Mouse (Mus musculus) embryo, embryonic 10.5 days (tissue): Measurements from ENCODE around the gene Gm11639.
A peak's percentile ranks its signal among the peaks of the same experiment; 100 is the strongest.
"Not testable (repeated sequence)": the region's sequence is repeated elsewhere in the genome, so short reads cannot be mapped to it uniquely, and the experiment has no call there.

Experiments
- DNase-seq: peaks from one replicate; pipeline ENCODE4 v3.0.0-alpha.2; 2015; ENCODE audit warnings: low spot score

The Gm11639 gene

DNA sequence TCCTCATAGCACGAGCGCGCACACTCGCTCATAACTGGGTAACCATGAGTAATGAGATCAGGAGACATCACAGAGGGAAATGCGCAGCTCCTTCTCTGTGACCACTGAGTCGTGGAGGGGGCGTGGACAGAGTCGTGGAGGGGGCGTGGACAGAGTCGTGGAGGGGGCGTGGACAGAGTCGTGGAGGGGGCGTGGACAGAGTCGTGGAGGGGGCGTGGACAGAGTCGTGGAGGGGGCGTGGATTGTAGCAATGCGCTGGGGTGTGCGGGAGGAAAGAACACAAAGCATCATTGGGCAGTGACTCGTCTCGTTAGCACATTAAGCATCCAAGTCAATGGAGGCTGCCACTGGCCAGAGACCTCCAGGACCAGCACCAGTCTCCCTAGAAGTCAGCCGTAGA is 426.9 kb downstream of the Gm11639 start:
- DNase-seq, result not testable (repeated sequence)

DNA sequence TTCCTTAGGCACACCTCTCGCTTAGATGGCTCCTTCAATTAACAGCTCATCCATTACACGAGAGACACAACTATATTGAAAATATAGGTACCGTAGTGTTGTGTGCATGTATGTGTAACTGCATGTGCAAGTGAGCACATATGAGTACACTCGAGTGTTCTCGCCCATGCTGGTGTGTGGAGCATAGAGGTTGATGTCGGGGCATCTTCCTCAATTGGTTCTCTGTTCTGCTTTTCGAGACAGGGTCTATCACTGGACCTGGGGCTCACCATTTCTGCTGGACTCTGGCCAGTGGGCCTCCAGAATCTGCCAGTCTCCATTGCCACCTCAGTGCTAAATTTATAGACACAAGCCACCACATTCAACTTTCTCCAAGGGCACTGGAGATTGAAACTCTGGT is 432.3 kb downstream of the Gm11639 start:
- DNase-seq, result no peak

DNA sequence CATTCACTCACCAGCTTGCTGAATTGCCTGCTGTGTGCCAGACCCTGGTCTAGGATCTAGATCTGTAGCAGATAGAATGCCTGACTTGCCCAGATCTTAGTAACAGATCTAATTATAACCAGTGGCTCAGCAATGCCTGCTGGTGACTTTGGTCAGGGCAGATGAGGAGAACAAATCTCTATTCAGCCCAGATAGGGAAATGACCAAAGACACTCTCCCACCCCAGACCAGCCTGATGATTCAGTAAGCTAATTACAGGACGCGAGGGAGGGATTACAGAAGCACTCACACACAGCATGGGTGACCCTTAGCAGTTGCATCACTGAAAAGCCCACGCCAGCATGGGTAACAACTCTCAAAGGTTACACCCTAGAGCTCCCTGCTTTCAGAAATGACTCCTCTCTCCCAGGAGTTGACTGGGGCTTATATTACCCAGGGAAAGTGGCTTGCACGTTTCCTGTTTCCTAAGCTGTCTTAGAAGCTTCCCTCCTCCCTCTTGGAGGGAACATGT is 435.1 kb downstream of the Gm11639 start:
- DNase-seq, result no peak

DNA sequence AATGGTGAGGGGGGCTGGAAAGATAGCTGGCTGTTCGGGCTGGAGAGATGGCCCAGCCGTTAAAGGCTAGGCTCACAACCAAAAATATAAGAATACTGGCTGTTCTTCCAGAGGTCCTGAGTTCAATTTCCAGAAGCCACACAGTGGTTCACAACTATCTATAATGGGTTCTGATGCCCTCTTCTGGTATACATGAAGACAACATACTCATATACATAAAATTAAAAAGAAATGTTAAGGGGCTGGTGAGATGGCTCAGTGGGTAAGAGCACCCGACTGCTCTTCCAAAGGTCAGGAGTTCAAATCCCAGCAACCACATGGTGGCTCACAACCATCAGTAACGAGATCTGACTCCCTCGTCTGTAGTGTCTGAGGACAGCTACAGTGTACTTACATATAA is 436.3 kb downstream of the Gm11639 start:
- DNase-seq, result not testable (repeated sequence)

DNA sequence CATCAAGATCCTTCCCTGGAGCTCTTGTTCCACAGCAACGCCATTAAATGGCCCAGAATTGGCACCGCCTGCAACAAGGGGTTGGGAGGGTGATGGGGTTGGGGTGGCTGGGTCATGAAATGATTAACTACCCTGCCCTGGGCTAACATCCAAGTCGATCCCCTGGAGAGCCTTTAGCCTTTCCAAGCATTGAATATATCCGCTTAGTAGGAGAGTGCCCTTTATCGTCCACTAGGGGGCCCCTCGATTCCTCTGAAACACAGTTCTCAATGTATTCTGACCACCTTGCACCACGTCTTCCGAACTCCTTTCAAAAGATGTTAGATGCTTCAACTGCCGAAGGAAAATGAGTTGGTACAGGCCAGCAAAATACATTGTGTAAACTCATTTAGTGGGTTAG is 438.5 kb downstream of the Gm11639 start:
- peak; percentile 91 for DNase-seq

DNA sequence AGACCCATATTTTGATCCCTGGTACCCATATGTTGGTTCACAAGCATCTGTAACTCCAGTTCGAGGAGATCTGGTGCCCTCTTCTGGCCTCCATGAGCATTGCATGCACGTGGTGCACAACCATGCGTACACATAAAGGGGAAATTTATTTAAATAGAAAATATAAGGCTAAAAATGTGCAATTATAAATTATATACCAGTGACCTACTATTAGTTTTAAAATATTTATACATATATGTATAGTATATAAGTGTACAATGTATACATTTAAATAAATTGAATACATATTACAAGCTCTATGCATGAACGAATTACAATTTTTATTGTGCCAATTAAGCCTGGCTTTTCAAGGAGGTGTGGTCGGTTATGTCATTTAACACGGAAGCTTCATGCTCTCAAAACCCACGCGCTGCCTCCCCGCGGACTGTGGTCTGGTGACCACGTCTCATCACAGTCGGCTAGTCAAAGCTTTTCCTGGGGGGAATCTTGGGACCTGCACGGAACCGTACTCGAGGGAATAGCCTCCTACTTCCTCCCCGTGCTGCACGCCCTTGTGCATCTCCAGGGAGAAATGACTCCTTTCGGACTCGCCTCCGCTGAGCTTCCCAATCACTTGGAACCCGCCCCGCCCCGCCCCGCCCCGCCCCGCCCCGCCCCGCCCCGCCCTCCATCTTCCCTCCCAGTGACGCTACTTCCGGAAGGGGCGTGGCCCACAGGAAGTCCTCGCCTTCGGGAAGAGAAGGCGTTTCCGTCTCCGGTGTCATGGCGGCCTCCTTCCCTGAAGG is 440.4 kb downstream of the Gm11639 start, which contains the start of gene Mettl2:
Gene Mettl2 (plus strand): TSS at position 691 of the 785 bp plus-strand sequence.
- DNase-seq, result peak; percentile 90

DNA sequence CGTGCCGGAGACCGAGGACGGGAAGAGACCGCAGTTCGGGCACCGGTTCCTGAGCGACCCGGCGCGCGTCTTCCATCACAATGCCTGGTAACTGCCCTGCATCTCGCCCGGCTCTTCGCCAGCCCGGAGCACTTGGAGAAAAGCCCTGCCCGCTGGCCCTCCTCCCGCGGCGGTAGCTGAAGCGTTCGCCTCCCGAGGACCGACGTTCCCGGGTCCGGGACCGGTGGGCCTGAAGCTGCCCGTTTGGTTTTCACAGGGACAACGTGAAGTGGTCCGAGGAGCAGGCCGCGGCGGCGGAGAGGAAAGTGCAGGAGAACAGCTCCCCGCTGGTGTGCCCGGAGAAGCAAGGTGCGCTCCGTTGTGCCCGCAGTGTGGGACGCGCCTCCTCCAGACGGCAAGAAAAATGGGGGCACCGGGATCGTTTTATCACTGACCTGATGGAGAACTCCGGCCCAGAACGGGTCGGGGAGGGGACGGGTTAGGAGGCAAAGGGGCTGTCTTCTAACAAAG is 441.1 kb downstream of the Gm11639 start:
- DNase-seq, result no peak

DNA sequence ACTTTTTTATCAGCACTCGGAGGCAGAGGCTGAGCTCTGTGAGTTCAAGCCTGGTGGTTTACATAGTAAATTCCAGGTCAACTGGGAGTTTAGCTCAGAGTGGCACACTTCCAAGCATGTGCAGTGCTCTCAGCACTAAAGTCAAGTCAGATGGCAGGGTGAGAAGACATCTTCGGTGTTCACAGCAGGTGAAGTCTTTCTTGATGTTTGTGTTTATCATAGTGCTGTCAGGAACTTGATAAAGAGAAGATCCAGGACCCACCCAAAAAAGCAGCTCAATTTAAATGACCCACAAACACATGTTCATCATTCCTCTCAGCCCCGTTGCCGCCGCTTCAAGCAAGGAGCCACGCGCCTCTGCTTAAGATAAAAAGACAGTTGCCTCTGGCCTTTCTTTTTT is 450.2 kb downstream of the Gm11639 start:
- DNase-seq, result no peak

DNA sequence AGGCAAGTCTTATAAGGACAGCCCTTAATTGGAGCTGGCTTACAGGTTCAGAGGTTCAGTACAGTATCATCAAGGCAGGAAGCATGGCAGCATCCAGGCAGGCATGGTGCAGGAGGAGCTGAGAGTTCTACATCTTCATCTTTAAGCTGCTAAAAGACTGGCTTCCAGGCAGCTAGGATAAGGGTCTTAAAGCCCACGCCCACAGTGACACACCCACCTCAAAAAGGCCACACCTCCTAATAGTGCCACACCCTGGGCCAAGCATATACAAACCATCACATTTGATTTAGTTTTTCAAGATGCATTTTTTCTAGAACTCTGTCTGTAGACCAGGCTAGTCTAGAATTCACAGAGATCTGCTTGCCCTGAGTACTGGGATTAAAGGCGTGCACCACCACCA is 451.7 kb downstream of the Gm11639 start:
- DNase-seq, result not testable (repeated sequence)

DNA sequence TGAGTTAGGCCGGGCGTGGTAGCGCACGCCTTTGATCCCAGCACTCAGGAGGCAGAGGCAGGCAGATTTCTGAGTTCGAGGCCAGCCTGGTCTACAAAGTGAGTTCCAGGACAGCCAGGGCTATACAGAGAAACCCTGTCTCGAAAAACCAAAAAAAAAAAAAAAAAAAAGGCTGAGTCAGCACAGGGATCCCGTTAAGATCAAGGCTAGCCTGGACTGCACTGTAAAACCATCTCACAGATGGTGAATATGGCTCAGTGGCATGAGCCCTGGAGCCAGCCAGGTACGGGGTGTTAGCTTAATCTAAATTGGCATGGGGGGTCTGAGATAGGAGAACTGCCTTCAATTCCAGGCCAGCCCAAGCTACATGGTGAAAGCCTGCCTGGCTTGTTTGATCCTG is 455.0 kb downstream of the Gm11639 start:
- DNase-seq, result not testable (repeated sequence)

DNA sequence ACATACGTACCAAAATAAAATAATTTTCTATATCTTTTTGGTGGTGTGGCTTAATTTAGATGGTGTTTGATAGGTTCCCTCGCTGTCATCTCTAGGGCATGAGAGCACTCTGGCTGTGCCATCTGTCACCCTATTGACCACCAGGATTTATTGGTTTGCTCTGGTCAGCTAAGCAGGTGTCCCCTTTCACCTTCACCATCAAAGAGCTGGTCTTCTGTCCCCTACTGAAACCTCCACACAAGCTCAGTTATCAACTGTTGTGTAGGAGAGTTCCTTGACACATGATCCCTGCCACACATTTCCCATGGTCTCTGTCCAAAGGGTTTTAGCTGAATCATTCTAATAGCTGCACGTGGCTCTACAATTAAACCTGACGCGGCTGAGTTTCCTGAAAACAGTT is 455.6 kb downstream of the Gm11639 start:
- no peak for DNase-seq

DNA sequence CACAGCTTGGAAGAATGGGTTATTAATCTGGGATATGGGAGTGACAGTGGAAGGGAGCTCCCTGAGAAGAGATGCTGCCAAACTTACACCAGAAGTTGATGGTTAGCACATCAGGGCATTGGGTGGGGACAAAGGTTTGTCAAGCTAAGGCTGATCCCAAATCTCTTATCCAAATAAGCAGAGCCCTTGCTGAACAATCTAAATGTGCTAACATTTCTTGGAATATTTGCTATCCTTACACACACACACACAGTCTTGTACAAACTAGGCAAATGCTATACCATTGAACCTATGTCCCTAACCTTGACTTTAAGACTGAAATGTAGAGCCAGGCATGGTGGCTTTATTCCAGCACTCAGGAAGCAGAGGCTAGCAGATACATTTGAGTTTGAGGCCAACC is 458.1 kb downstream of the Gm11639 start:
- DNase-seq, result no peak

DNA sequence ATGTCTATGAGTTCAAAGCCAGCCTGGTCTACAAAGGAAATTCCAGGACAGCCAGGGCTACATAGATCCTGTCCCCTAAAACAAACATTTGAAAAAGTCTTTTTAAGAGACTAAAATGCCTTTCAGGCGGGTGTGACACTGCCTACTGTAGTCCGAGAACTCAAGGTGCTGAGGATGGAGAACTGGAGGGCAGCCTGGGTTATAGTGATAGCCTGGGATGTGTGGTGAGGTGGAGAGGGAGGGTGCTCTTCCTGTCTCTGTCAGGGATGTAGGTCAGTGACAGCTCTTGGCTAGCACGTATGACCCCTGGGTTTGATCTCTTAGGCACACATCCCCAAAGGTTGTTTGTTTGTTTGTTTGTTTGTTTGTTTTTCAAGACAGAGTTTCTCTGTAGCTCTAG is 458.6 kb downstream of the Gm11639 start:
- DNase-seq, result no peak

DNA sequence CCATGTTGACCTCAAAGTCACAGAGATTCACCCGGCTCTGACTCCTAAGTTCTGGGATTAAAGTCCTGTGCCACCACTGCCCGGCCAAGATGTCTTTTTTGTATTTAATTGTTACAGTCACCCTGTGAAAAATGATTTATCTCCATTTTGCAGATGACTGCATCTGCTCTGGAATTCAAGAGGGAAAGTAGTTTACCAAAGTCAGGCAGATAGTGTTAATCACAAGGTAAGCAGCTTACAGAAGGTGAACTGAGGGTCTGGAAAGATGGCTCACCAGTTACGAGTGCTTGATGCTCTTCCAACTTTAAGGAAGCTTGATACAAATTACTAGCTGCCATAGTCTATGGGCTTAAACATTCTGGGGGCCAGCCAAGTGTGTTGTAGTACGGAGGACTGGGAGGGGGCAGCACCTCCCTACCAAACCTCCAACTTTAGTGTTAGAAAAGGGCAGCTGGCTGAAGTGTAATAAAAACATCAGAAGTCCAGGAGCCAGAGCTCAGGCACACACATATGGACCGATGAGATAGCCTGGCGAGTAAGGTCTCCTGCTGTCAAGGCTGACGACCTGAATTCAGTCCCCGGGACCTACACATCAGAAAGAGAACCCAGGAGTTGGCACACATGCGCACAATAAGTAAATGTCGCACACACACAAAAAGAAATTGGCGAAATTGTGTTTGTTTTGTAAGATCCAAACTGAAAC is 459.2 kb downstream of the Gm11639 start:
- DNase-seq, result no peak

DNA sequence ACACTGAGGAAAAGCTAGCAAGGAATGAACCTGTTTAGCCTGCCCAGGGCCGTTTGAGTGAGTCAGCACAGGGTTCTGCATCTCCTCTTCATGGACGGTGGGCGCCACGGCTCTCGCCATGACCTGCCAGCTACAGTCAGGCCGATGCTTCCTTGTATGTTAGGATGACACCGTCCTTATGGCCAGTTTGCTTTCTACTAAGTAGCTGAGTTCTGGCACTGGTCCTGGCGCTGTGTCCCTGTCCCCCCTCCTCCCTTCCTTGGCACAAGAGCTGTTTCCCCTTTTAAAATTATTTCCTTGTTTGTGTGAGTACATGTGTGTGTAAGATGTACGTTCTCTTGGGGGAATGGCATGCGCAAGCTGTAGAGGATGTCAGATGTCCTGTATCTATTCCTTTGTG is 459.7 kb downstream of the Gm11639 start:
- no peak for DNase-seq

DNA sequence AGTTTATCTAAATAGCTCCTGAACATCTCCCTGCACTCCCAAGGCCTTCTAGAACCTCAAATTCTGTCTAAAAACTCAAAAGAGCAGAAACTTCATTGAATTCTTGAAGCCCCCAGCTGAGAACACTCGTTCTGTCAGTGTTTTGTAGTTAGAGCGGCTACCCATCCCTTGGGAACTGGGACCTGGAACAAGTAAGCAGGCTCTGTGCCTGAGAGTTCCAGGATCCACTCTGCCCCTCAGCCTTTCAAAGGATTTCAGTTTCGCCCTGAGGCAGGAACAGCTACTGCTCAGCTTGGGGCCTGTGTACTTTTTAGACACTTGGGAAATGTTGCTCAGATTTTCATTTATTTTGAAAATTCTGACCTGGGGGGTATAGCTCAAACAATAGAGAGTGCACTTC is 461.1 kb downstream of the Gm11639 start, which contains the start of gene Gm10842:
Gene Gm10842 (plus strand): TSS at position 301 of the 400 bp plus-strand sequence.
- no peak for DNase-seq

DNA sequence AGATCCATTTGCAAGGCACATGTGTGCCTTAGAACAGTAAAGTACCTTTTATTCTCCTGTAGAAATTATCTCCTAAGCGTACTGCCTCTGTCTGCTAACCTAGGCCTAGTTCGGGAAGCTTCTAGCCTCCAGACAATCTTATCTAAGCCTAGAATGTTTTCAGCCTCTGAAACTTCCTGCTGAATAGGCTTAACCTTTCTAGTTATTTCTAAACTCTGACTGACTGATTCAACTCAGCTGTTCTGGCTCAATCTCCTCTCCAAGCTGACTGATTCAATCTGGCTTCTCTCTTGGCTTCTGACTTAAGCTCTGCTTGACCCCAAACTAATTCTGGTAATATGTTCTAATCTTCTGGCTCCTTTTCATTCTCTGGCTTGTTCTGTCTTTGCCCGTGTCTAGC is 463.8 kb downstream of the Gm11639 start:
- DNase-seq, result no peak

DNA sequence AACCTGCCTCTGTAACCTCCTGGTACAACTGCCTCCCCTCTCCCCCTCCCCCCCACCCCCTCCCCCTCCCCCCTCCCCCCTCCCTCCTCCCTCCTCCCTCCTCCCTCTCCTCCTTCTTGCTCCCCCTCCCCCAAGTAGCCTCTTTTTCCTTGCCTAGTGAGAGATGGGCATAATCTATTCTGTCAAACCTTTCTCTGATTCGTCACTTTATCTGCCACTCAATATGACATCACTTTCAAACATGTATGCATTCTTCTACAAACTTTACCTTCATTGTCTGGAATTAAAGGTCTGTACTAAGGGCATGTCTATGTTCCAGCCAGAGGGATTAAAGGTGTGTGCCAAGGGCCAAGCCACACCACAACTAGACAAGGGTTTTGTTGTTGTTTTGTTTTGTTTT is 464.3 kb downstream of the Gm11639 start:
- no peak for DNase-seq

DNA sequence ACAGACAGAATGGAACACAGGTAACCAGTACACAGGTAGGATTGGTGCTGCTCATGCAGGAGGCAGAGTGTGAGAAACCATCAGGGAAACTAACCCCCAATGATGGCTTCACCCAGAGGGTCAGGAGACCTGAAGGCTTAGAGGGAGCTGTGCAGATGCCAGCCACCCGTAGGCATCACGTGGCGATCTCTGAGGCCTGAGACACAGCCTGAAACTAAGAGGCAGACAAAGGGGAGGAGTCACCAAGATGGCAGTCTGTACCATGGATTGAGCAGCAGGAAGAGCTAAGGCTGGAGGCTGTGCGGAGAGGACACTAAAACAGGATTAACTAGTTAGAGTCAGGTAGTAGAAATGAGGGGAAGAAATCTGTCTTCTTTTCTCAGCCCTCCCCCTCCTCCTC is 465.2 kb downstream of the Gm11639 start:
- no peak for DNase-seq

DNA sequence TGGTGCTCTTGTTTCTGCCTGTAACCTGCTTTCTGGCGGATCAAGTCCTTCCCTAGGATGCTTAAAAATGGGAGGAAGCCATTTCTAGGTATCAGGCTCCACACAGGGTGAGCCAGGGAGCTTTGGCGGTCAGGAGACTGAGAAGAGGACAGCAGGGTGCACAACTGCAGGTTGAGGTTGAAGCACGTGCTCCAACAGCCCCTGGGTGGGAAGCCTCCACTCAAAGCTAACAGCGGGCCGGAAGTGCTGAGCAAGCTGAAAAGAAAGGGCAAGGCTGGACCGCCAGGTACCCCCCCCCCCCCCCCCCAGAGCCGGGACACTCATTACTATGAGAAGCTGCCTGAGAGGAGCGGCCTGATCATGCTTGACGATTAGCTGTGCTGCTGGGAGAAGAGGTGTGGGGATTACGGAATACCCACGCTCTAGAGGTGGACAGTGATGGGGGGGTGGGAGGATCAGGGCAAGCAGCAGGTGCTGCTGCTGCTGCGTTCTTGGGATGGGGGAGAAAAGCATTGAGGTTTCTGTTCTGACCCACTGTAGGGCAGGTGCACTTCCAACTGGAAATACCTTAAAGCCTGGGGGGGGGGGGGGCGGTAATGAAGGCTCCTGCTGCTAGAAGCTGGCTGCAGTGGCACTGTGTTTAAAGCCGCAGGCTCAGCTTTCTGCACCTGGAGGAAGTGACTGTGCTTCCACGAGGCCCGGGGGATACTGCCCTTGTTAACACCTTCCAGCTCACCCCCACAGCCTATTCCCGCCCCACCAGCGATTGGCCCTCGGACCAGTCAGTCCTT is 465.9 kb downstream of the Gm11639 start:
- no peak for DNase-seq

DNA sequence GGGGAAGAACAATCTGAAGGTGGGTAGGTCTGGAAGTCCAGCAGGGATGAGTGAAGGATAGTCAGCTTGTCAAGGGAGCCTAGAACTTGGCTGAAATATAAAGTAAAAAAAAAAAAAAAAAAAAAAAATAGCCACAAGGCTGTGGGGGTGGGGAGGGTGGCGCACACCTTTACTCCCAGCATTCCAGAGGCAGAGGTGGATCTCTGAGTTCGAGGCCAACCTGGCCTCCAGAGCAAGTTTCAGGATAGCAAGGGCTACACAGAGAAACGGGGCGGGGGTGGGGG is 466.5 kb downstream of the Gm11639 start:
- DNase-seq, result no peak

DNA sequence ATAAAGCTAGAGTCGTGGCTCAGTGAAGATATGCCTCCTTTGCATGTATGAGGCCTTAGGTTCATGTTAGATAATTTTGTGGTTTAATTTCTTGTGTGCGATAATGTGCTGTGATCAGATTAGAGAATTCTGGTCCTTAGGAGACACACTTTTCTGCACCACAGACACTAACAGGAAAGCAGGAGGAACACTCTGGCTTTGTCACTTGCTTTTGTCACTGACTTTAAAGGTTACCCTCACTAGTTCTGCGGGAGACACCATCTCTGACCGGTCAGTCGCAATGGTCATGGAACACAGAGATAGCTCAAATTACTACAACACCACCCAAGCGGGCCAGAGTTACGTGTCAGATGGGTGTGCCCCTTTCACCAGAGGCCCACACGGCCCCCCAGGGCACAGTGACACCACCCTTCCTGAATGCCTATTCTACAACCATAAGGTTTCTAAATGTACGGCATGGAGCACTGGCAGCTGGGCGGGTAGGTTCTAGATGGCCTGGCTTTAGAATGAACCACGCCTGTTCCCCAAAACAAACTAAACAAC is 466.9 kb downstream of the Gm11639 start:
- no peak for DNase-seq
